Mouse (Mus musculus): ENCODE measurements around the gene Stk11. TPM values are rescaled to one million over a fixed set of nuclear protein-coding genes. Genes with fewer than 3 reads are reported as not detected.

The Stk11 gene
- polyA plus RNA-seq, 1 experiment = 91.7 TPM

GRCm38 (mm10) chr10:80139975-80140665 is 24.5 kb downstream of the Stk11 start:
- Histone ChIP-seq H3K4me3 (ENCODE audit: insufficient read depth, low read length) (no peak overlapping the region), H3K4me1 (ENCODE audit: control insufficient read depth, insufficient read depth, low read length) (0 out of 2 replicates have a peak, but pooled peaks cover 2% of the 10 kb centered on the region), H3K27ac (ENCODE audit: insufficient read depth, low read length) (no peak overlapping the region)
- TF ChIP-seq CTCF (IDR thresholded peaks at IDR 0.05; ENCODE audit: borderline replicate concordance, insufficient read depth, low read length) (no peak), POLR2A (IDR thresholded peaks at IDR 0.05; ENCODE audit: low read depth, low read length) (no peak)

DNA sequence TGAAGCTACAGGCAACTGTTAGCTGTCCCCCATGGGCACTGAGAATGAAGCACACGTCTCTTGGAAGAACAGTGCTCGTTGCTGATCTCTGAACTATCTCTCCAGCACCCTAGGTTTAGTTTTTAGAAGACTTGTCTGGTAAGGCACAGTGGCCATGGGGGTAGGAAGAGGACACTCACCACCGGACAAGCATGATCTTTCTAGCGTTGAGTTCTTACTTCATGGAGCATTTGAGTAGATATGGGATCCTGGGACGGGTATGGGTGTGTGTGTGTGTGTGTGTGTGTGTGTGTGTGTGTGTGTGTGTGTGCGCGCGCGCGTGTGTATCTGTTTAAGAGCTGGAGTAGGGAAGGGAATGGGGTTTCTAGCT is 25.0 kb downstream of the Stk11 start, which contains the start of gene Cbarp:
Gene Cbarp (minus strand): TSS at position 170 of the 370 bp plus-strand sequence.
- peak within 1 kb of the TSS; percentile 81 for H3K27ac ChIP-seq (ENCODE audit: insufficient read depth, low read length)
- TF ChIP-seq POLR2A (IDR thresholded peaks at IDR 0.05; ENCODE audit: low read depth, low read length) (no peak), CTCF (IDR thresholded peaks at IDR 0.05; ENCODE audit: borderline replicate concordance, insufficient read depth, low read length) (no peak)
- H3K4me1 ChIP-seq (ENCODE audit: control insufficient read depth, insufficient read depth, low read length) = 0 out of 2 replicates have a peak, but pooled peaks cover 2% of the 10 kb centered on the region
- peak within 1 kb of the TSS; percentile 25 for H3K4me3 ChIP-seq (ENCODE audit: insufficient read depth, low read length)

DNA sequence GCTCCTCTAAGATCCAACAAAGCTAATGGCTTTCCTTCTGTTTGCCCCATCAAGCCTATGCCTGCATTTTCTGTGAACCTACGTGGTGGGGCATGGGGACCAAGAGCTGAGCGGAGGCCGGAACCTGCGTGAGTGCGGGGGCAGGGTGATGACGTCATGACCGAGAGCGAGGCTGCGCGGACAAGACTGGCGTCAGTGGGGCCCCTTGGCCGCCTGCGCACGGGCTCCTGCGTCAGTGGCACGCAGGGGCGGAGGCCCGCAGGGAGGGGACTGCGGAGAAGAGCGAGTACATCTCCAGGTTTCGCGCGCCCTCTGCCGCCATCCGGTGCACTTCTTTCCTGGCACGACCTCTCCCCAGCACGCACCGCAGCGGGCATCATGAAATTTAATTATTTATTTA is 25.6 kb downstream of the Stk11 start:
- Histone ChIP-seq H3K27ac (ENCODE audit: insufficient read depth, low read length) (peak overlapping the region; percentile 81), H3K4me1 (ENCODE audit: control insufficient read depth, insufficient read depth, low read length) (0 out of 2 replicates have a peak, but pooled peaks cover 2% of the 10 kb centered on the region), H3K4me3 (ENCODE audit: insufficient read depth, low read length) (peak overlapping the region; percentile 25)
- TF ChIP-seq CTCF (IDR thresholded peaks at IDR 0.05; ENCODE audit: borderline replicate concordance, insufficient read depth, low read length) = peak; percentile 83
- TF ChIP-seq POLR2A (IDR thresholded peaks at IDR 0.05; ENCODE audit: low read depth, low read length) = peak; percentile 64

- TF ChIP-seq CTCF (IDR thresholded peaks at IDR 0.05; ENCODE audit: borderline replicate concordance, insufficient read depth, low read length) (no peak), POLR2A (IDR thresholded peaks at IDR 0.05; ENCODE audit: low read depth, low read length) (peak; percentile 84)
- Histone ChIP-seq H3K27ac (ENCODE audit: insufficient read depth, low read length) (peak overlapping the region; percentile 76), H3K4me1 (ENCODE audit: control insufficient read depth, insufficient read depth, low read length) (peaks cover 4% of the 10 kb centered on the region; the same call in 1 of the 2 replicates), H3K4me3 (ENCODE audit: insufficient read depth, low read length) (peak overlapping the region; percentile 83)
Measured at GRCm38 (mm10) chr10:80141786-80142529, 26.4 kb downstream of the Stk11 start.

DNA sequence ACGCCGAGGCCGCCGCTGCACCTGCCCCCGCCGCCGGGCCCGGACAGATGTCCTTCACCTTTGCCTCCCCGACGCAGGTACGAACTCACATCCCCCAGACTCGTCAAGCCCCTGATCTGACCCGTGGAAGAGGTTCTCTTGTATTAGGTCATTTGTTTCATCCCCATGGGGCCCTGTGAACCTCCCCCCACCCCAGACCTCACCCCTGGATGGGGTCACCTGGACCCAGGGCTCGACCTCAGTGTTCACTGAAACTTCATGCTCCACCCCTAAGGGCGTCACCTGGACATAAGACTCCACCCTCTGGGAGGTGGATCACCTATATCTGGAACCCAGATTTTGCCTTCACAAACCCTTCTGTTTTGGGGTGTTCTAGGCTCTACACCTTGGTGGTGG is 26.9 kb downstream of the Stk11 start:
- H3K27ac ChIP-seq (ENCODE audit: insufficient read depth, low read length) = peak overlapping the region; percentile 62
- H3K4me1 ChIP-seq (ENCODE audit: control insufficient read depth, insufficient read depth, low read length) = peaks cover 4% of the 10 kb centered on the region; the same call in 1 of the 2 replicates
- no peak for TF ChIP-seq POLR2A (IDR thresholded peaks at IDR 0.05; ENCODE audit: low read depth, low read length)
- TF ChIP-seq CTCF (IDR thresholded peaks at IDR 0.05; ENCODE audit: borderline replicate concordance, insufficient read depth, low read length) = no peak
- H3K4me3 ChIP-seq (ENCODE audit: insufficient read depth, low read length) = peak overlapping the region; percentile 83

DNA sequence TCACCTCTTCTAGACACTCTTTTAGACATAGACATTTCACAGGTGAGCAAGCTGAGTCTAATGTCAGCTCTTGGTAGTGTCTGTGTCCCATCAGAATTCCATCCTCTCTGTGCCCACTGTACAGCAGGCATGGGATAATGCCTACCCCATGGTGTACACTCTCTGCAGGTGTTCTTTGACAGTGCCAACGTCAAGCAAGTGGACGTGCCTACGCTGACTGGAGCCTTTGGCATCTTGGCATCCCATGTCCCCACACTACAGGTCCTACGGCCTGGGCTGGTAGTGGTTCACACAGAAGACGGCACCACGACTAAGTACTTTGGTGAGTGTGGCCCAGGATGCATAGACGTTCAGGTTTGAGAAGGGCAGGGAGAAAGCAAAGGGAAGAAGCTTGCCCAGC is 28.1 kb downstream of the Stk11 start:
- TF ChIP-seq POLR2A (IDR thresholded peaks at IDR 0.05; ENCODE audit: low read depth, low read length) = no peak
- no peak for TF ChIP-seq CTCF (IDR thresholded peaks at IDR 0.05; ENCODE audit: borderline replicate concordance, insufficient read depth, low read length)
- H3K4me3 ChIP-seq (ENCODE audit: insufficient read depth, low read length) = no peak overlapping the region

DNA sequence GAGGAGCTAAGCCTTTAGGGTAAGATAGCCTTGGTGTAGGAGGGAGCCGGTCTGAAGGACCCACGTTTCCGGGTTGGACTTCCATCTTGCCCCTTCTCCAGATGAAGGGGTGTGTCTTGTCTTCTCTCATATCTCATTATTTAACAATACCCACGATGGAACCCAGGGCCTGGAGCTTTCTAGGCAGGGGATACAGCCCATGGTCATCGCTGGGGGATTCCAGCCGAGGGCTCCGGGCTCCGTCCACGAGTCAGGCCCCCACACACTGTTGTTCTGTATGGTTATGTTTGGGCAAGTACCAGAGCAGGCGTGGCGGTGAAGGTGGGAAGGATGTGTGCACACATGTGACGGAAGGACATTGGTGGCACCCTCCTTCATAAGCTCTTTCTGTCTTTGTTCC is 28.6 kb downstream of the Stk11 start:
- TF ChIP-seq POLR2A (IDR thresholded peaks at IDR 0.05; ENCODE audit: low read depth, low read length) = no peak
- TF ChIP-seq CTCF (IDR thresholded peaks at IDR 0.05; ENCODE audit: borderline replicate concordance, insufficient read depth, low read length) = no peak
- Histone ChIP-seq H3K27ac (ENCODE audit: insufficient read depth, low read length) (no peak overlapping the region), H3K4me3 (ENCODE audit: insufficient read depth, low read length) (no peak overlapping the region), H3K4me1 (ENCODE audit: control insufficient read depth, insufficient read depth, low read length) (peaks cover 2% of the 10 kb centered on the region; the same call in 1 of the 2 replicates)

More for the DNA sequence above, 28.1 kb downstream of the Stk11 start:
- Histone ChIP-seq H3K4me1 (ENCODE audit: control insufficient read depth, insufficient read depth, low read length) (peaks cover 2% of the 10 kb centered on the region; the same call in 1 of the 2 replicates), H3K27ac (ENCODE audit: insufficient read depth, low read length) (no peak overlapping the region)

DNA sequence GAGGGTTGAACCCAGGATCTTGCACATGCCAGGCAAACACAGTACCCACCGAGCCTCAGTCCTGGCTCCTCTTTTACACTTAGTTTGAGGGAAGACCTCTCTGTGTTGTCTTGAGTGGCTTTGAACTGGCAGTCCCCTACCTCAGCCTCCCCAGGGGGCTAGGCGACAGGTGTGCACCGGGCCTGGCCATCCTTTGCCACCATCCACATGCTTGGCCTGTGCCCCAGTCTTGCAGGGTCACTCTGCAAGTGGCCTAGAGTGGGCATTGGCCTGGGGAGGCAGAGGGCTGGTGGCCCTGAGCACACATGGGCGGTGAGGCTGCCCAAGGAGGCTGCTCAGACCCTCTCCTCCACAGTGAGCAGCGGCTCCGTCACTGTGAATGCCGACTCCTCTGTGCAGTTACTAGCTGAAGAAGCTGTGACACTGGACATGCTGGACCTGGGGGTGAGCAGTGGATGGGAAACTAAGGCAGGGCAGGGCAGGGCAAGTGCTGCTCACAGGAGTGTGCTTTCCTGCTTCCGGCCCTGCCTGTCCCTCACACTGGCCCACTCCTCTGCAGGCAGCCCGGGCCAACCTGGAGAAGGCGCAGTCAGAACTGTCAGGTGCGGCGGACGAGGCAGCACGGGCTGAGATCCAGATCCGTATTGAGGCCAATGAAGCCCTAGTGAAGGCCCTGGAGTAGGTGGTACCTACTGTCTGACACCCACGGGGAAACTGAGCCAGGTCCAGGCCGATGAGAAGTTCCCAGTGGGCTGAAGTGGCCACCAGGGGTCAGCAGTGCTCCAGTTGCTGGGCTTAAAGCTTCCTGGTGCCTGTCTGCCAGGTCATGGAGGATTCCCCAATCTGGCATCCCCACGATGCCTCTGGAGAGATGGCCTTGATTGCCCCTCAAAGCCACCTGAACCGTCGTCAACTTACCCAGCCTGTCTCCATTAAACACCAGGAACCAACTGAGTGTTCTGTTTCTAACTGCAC is 29.5 kb downstream of the Stk11 start:
- H3K4me1 ChIP-seq (ENCODE audit: control insufficient read depth, insufficient read depth, low read length) = peaks cover 2% of the 10 kb centered on the region; the same call in 1 of the 2 replicates
- H3K4me3 ChIP-seq (ENCODE audit: insufficient read depth, low read length) = no peak overlapping the region
- no peak for TF ChIP-seq POLR2A (IDR thresholded peaks at IDR 0.05; ENCODE audit: low read depth, low read length)
- peak; percentile 74 for TF ChIP-seq CTCF (IDR thresholded peaks at IDR 0.05; ENCODE audit: borderline replicate concordance, insufficient read depth, low read length)
- no peak overlapping the region for H3K27ac ChIP-seq (ENCODE audit: insufficient read depth, low read length)

DNA sequence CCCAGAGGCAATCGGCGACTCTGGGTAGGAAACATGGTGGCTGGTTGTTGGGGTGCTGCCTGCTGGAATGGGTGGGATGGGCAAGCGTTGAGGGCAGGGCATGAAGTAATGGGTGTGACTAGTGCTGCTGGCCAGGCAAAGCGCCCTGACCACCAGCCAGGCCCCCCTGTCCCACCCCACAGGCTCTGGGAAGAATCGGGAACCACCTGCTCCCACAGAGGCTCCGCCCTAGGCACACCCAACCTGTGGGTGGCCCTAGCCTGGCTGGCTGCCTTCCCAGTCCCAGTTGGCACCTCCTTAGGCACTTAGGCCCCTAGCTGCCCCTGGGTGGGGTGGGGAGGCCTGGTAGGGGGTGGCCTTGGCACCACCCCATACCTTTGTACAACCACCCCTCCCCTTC is 30.3 kb downstream of the Stk11 start:
- H3K4me3 ChIP-seq (ENCODE audit: insufficient read depth, low read length) = no peak overlapping the region
- TF ChIP-seq POLR2A (IDR thresholded peaks at IDR 0.05; ENCODE audit: low read depth, low read length) = no peak
- no peak for TF ChIP-seq CTCF (IDR thresholded peaks at IDR 0.05; ENCODE audit: borderline replicate concordance, insufficient read depth, low read length)
- H3K4me1 ChIP-seq (ENCODE audit: control insufficient read depth, insufficient read depth, low read length) = peaks cover 2% of the 10 kb centered on the region; the same call in 1 of the 2 replicates
- H3K27ac ChIP-seq (ENCODE audit: insufficient read depth, low read length) = no peak overlapping the region
